Mouse (Mus musculus) cerebellum, adult 18-20 months (tissue): Measurements from ENCODE around the gene Clic4.
"Not testable (repeated sequence)": the region's sequence is repeated elsewhere in the genome, so short reads cannot be mapped to it uniquely, and the experiment has no call there.

Experiments
- DNase-seq, 2 experiments: peaks; one replicate each; pipeline ENCODE4 v3.0.0; 2021

Clic4 gene

GRCm38 (mm10) chr4:135291841-135292240 lies 19.2 kb upstream of the Clic4 start:
- no peak for DNase-seq

GRCm38 (mm10) chr4:135291199-135291598 lies 18.6 kb upstream of the Clic4 start:
- no peak for DNase-seq

DNA sequence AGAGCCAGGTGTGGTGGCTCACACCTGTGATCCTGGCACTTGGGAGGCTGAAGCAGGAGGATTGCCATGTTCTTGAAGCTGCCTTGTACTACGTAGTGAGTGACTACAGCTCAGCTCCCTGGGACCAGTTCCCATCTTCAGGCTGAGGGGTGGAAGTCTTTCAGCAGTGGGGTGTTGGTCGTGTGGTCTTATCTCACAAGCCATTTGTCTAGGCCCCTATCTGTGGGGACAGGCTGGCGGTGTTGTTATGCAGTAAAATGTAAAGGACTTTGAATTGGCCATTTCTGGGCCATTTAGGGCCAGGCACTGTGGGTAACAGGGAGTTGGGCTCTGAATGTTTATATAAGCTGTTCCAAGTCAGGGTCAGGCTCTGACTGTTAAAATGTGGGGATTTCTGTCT lies 15.4 kb upstream of the Clic4 start:
- no peak for DNase-seq

- DNase-seq: no peak
Measured at GRCm38 (mm10) chr4:135286833-135287395, 14.3 kb upstream of the Clic4 start.

GRCm38 (mm10) chr4:135286033-135286622 lies 13.5 kb upstream of the Clic4 start:
- DNase-seq: peak in 1 of 2 experiments; percentile 6

DNA sequence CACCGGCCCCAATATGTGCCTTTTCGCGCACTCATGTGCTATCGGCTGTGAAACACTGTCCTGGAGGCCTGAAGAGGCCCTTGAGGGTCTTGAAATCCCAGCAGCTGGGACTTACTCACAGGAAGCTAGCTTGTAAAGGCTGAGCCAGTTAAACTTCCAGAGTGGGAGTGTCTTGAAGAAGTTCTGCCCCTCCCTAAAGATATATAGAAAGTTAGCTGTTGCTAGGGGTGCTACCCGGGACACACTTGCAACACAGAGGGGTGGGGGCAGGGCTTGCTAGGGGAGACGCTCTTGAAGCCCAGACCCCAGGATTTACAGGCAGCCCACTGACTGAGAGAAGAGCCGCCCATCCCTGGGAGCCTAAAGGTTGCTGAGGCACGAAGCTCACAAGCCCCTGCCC lies 12.8 kb upstream of the Clic4 start:
- DNase-seq: no peak

- DNase-seq: no peak
Measured at GRCm38 (mm10) chr4:135283875-135284274, 11.3 kb upstream of the Clic4 start.

DNA sequence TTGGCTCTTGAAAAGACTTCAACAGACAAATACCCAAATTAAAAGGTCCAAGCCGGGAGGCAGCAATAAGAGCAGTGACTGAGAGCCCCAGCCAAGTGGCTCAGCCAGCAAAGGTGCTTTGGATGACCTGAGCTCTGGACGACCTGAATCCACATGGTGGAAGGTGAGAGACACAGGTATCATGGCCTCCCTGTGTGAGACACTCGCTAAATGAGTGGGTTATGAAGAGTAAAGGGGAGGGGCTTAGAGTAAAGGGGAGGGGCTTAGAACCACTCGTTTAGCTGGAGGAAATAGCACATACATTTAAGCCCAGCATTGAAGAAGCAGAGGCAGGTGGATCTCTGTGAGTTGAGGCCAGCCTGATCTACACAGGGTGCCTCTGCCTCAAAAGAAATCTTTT lies 10.8 kb upstream of the Clic4 start:
- DNase-seq: no peak

DNA sequence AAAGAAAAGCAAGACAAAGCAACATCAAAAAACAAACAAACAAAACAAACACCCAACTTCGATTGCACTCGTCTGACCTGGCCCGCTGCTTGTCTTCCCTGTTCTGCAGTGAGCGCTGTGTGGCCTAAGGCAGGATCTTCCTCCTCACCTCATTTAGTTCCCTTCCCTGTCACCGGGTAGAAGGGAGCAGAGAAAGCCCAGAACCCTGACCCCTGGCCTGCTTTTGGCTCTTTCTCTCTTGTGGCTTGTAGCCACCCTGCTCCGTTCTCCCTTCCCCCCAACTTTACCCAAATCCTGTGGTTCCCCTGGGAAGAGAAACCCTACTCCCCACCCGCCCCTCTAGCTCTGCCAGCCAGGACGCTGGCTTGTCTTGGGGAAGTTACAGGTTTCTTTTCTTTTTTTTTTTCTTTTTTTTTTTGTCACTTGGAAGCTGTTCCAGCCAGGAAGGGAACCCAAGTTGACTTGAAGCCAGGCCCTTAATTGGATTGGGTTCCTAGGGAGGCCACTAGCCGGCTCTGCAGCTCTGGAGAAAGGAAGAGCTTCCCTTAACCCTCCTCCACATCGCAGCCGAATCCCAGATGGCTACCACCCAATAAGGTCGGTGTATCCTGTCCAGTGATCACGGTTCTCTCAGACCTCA lies 10.2 kb upstream of the Clic4 start:
- no peak for DNase-seq

- not testable (repeated sequence) for DNase-seq
Measured at GRCm38 (mm10) chr4:135280016-135280415, 7.4 kb upstream of the Clic4 start.

- DNase-seq: no peak
Measured at GRCm38 (mm10) chr4:135276681-135277379, 4.2 kb upstream of the Clic4 start.

GRCm38 (mm10) chr4:135274761-135275160 lies 2.1 kb upstream of the Clic4 start:
- DNase-seq: no peak

DNA sequence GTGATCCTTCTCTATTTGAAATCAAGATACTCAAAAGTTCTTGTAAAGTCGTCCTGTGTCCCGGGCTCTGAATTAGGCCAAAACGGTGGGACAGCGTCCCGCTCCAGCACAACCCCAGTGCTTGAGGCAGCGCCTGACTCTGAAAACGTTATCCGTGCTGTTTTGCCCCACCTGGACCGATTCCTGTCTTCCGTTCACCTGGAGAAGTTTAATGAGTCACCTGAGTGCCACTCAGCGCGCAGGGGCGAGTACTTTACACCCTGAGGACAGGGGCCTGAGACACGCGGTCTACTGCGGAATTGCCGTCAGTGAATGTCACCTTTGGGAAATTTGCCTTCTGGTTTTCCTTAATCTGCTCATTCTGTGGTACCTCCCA lies 681 bp upstream of the Clic4 start:
- no peak for DNase-seq

DNA sequence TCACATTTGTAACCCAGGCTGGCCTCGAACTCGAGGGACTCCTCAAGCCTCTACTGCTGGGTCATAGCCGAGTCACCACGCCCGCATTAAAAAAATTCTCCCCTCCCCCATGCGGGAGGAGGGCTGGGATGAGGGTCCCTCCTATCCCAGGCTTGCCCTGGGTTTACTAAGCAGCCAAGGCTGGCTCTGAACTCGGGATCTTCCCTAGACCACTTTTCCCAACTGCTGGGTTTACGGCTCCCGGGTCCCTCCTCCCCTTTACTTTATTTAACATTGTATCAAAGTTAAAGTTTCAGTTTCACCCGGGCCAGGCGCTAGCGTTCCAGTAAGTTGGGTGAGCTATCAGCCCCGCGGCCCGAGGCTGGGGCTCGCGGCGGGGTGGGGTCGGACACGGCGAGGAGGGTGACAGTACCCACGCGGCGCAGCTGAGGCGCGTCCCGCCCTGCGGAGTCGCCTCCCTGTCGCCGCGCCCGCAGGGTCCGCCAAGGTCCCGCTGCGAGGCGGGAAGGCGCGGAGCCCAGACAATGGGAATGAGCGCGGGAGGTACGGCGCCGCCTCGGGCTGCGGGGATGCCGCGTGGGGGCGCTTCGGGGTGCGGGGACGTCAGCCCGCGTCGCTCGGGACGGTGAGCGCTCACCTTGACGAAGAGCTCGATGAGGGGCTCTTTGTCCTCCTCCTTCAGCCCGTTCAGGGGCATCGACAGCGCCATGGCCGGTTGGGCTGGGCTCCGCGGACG lies 565 bp downstream of the Clic4 start:
- peak; percentile 20 to 22 for DNase-seq

- peak; percentile 9 to 18 for DNase-seq
Measured at GRCm38 (mm10) chr4:135271419-135271828, 1.2 kb downstream of the Clic4 start.

DNA sequence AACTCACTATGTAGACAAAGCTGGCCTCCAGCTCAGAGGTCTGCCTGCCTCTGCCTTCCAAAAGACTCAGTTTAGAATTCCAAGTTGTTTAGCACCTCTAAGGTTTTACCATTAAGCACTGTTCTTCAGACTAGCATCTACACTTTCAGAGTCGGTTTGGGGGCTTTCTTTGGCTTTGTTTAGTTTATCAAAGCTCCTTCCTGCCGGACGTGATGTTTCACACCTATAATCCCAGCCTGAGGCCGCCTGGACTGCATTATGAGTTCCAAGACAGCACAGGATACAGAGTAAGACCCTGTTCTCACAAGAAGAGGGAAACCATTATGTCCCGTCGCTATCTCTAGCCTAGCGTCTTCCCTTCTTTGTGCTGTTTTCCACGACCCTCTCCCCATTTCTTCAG lies 2.1 kb downstream of the Clic4 start:
- no peak for DNase-seq

DNA sequence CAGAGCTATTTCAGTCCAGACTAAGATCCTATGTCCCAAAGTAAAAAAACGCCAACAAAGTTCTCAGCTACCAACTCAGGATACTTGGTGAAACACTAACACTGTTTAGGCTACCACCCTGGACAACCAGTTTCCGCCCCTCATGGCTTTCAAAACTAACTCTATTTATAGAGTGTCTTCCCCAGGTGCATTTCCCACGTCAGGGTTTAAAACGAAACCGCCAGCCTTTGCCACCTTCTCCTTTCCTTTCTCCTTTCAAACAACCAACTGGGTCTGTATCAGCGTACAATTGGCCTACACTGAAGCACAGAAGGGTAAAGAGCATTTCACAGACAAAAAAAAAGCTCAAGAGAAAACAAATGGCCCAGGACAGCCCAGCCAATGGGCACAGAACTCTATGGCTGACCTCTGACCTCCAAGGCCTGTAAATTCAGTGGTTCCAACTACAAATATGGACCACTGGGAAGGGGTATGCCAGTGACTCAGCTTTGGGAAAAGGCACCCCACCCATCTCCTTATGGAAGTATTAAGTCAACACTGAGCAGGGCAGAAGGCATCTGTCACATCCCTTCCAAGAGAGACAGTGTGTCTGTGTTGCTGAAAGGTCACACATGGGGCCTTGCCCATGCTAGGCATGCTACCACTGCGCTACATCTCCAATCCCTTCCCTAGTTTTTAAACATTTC lies 2.8 kb downstream of the Clic4 start:
- no peak for DNase-seq

DNA sequence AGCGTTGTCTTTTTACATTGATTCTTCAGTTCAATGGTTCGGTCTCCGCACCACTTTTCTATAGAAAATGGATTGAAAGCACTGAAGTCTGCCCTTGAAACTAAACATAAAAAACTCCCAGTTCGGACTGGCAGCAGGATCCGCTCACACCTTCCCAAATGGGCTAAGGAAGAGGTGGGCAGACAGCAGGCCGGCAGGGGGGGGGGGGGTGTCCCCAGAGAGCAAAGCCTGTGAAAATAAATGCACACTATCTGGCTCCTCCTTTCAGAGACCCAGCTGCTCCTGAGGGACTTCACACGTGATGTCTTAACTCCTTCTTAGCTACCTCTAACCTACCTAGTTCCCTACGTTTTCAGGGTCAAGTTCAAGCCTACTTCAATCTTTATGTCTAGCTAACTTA lies 5.1 kb downstream of the Clic4 start:
- no peak for DNase-seq

GRCm38 (mm10) chr4:135266987-135267386 lies 5.6 kb downstream of the Clic4 start:
- no peak for DNase-seq

DNA sequence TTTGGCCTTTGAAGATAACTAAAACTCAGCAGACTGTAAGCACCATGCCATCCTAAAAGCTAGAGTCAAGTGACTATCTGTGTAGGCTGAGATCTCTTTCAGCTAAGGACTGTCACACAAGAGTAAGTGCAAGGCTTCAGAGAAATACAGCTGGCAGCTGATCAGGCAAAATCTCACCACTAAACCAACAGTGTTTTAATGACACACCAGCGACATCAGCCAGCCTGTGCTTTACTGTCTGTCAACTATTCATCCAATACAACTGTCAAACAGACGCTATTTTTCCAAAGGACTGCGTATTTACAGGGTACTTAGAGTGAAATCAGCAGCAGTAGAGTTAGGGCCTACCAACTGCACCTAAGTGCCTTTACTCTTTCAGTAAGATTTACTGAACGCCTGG lies 12.2 kb downstream of the Clic4 start:
- no peak for DNase-seq

- no peak for DNase-seq
Measured at GRCm38 (mm10) chr4:135258521-135258920, 14.1 kb downstream of the Clic4 start.

GRCm38 (mm10) chr4:135257881-135258476 lies 14.6 kb downstream of the Clic4 start:
- DNase-seq: no peak
